Mouse (Mus musculus) erythroid progenitor cell, adult 5-6 weeks (primary cell): ENCODE measurements around the gene Tspan33. TPM values are rescaled to one million over a fixed set of nuclear protein-coding genes. Genes with fewer than 3 reads are reported as not detected.
"Not testable (repeated sequence)": the region's sequence is repeated elsewhere in the genome, so short reads cannot be mapped to it uniquely, and the experiment has no call there.

Experiments
- ATAC-seq: replicated peaks from 2 replicates; pipeline ENCODE4 v1.8.0; 2016; ENCODE audit warnings: moderate number of reproducible peaks, mild to moderate bottlenecking, moderate TSS enrichment, inconsistent platforms; ENCODE audit not compliant: poor library complexity, low FRiP score, severe bottlenecking
- total RNA-seq, 2 experiments: library from RNA; stranded (forward) in 1 of 2; stranded (reverse) in 1 of 2; fragments of 150-400 nt in 1 of 2; fragments of 186-747, 209-891 nt in 1 of 2; gene quantifications; 2 replicates each; pipeline versions ENCODE4 v1.2.3 to v1.2.4; 2015 to 2017; ENCODE audit warnings: low replicate concordance in 2 of 2

Gene Tspan33
- total RNA-seq, 2 experiments from 2014 or later, result 519 to 729 TPM

GRCm38 (mm10) chr6:29735689-29736451 is 41.8 kb downstream of the Tspan33 start:
- ATAC-seq, result peak; percentile 53; the same call in 1 of the 2 replicates

DNA sequence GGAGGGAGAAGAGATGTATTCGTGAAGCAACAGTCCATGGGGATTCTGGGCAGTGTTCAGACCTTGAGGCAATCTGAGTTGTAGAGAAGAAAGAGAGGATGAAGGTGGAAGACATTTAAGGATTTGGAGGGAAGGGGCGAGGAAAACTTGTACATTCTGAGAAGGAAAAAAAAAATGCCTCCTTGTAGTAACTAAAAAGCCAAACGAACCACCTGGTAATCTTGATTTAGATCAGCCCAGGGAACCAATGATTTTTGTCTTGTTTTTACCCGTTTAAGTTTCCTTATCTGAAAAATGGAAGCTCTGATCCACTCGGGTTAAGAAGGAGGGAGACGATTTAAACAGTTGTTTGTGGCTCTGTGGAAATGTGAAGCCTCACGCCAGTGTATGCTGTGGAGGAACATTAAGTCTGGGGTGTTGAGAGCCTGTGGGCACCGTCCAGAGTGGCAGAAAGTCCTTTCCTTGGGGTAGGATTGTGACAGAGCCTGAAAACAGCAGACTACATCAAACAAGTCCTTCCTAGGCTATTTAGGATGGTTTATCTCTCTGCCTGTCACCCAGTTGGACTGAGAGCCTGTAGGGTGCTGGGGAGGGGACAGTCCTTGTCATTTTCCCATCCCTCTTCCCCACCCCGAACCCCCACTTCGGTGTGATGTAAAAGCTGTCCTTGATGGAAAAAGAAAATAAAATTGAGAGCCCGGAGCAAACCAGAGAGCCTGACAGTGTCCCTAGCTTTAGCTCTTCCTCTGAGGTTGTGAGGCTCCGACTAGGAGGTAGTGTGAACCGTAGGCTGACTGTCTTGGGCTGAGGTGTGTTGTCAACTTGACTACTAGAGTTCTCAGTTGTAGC is 42.8 kb downstream of the Tspan33 start:
- ATAC-seq, result no peak

GRCm38 (mm10) chr6:29751466-29752152 is 57.6 kb downstream of the Tspan33 start:
- ATAC-seq, result no peak

GRCm38 (mm10) chr6:29753336-29753735 is 59.3 kb downstream of the Tspan33 start:
- ATAC-seq, result no peak

- no peak for ATAC-seq
Measured at GRCm38 (mm10) chr6:29756001-29756400, 62.0 kb downstream of the Tspan33 start.

DNA sequence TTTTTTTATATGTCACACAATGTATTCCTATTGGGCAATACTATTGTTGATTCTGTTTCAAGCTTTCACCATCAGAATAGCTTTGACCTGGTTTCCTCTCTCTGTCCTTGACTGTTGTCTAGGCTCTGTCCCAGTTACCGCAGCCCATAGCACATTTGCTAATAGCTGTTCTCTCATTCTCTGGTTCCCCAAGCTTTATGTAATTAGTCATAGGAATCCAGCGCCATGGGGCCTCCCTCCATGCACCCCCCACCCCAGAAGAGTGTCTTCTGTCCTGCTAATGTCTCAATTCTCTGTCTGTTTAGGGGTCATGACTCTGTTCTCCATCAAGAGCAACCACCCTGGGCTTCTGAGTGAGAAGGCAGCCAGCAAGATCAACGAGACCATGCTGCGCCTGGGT is 62.5 kb downstream of the Tspan33 start:
- no peak for ATAC-seq

DNA sequence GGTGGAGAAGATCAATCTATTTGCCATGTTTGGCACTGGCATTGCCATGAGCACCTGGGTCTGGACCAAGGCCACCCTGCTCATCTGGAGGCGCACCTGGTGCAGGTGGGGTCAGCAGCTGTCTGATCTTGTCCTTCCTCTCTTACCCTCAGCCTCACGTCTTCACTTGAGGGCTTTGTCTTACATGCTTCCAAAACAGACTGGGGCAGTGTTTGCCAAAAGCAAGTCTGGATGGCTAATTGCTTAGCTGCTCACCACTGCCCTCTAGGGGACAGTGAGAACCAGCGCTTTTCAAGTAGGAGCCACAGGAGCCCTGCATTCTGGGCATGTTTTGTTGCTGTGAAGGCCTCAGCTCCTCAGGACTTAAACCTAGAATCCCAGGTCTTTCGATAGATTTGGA is 64.4 kb downstream of the Tspan33 start:
- peak; percentile 84 for ATAC-seq

DNA sequence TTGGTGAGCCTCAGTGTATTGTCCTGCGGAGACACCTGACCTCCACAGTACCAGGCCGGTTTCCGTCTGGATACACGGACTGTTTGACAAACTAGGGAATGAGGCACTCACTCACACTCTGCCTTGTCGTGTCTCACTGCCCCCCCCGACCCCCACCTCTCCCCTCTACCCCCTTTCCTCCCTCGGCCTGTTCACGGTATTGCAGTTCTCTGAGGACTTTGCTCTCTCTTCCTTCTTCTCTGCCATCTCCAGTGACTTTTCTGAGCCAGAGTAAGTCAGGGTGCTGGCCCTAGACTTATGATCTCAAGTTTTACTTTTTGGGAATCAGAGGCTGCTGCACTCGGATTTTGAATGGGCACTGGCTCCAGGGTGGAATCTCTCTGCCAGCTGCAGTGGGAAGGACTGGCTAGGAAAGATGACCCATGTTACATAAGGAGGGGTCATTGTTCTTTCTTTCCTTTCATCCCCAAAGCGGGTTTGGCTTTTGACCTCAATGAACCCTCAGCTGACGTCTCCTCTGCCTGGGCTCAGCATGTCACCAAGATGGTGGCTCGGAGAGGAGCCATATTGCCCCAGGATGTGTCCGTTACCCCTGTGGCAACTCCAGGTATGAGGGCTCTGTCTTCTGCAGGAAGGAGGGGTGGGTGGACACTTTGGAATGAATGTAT is 65.1 kb downstream of the Tspan33 start:
- no peak for ATAC-seq

DNA sequence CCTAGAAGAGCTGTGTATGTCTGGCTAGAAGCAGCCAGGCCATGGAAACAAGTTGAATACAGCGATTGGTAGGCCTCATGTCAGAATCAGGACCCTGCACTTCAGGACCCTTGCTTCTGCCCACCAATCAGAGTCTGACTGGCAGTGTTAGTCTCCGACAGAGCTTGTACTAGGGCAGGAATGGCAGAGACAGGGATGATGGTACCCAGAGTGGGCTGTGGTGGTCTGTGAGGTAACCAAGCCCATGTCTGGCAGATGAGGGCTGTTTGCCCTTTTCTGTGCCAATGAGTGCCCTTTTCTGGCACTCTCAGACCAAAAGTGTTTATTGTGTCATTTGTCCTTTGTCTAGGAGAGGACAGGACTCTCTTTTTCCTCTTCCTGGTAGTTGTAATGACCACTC is 66.4 kb downstream of the Tspan33 start:
- ATAC-seq, result not testable (repeated sequence)

DNA sequence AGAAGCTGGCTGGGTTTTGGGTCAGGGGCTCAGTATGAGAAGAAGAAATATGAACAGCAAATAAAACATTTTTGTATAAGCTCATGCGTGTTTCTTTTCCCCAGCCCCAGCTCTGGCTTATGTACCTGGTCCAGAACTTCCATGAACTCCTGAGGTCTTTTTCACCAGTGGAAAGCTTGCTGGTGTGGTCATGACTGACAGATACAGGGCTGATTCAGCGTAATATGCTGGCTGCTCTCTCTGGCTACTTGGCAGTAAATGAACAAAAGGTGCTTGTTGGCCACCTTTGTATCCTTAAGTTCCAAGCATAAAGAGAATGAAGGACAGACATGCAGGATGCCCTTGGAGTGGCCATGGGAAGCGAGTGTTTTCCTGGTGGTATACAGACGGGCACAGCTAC is 67.3 kb downstream of the Tspan33 start:
- ATAC-seq, result no peak

DNA sequence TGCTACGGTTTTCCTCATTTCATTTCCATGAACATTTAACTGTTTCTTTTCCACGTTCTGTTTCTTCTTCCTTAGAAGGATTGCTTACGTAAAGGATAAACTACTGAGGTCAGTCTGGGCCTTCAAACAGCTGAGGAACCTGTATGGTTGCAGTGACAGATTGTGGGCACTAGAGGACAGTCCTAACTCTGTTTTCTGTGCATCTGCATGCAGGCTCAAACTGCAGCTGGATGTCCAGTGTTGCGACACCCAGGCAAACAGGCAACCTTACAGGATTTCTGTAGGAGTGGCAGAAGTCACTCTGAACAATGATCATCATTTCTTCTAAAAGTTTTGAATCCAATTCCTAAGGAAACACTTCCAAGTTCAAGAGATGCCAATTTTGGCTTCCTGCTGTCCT is 68.5 kb downstream of the Tspan33 start:
- no peak for ATAC-seq

DNA sequence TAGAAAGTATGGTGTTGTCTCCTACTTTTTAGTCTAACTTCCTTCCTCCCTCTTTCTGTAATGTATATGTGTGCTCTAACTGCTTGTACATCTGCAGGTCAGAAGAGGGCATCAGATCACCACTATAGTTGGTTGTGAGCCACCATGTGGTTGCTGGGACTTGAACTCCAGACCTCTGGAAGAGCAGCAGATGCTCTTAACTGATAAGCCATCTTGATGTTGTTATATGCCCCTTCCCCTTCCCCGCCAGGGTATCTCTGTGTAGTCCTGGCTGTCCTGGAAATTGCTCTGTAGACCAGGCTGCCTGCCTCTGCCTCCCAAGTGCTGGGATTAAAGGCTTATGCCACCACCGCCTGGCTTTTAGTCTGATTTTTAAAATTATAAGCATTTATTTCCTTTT is 72.9 kb downstream of the Tspan33 start:
- no peak for ATAC-seq

Other genes starting within 250 kb of the Tspan33 start
- 66.7 and 71.7 TPM in 2 replicates for gene Atp6v1f, start 226.5 kb upstream of the Tspan33 start, total RNA-seq (2015; ENCODE audit: low replicate concordance)
- 24.1 and 45.5 TPM in 2 replicates for gene Atp6v1f, start 226.5 kb upstream of the Tspan33 start, total RNA-seq (2017; ENCODE audit: low replicate concordance)
- not detected in 2 replicates for gene Atp6v1fnb, start 222.8 kb upstream of the Tspan33 start, total RNA-seq (2015; ENCODE audit: low replicate concordance)
- 0.64 TPM in 1 of 2 replicates, not detected in the other for gene Atp6v1fnb, start 222.8 kb upstream of the Tspan33 start, total RNA-seq (2017; ENCODE audit: low replicate concordance)
- not detected in 2 replicates for gene Kcp, start 186.3 kb upstream of the Tspan33 start, total RNA-seq (2015; ENCODE audit: low replicate concordance)
- not detected in 2 replicates for gene Kcp, start 186.3 kb upstream of the Tspan33 start, total RNA-seq (2017; ENCODE audit: low replicate concordance)
- gene Irf5, start 167.6 kb upstream of the Tspan33 start, total RNA-seq (2015; ENCODE audit: low replicate concordance), result 2.5 and 9.7 TPM in 2 replicates
- gene Irf5, start 167.6 kb upstream of the Tspan33 start, total RNA-seq (2017; ENCODE audit: low replicate concordance), result 6.7 and 13.5 TPM in 2 replicates
- 47.6 and 105 TPM in 2 replicates for gene Tnpo3, start 84.3 kb upstream of the Tspan33 start, total RNA-seq (2015; ENCODE audit: low replicate concordance)
- 50.4 and 57.9 TPM in 2 replicates for gene Tnpo3, start 84.3 kb upstream of the Tspan33 start, total RNA-seq (2017; ENCODE audit: low replicate concordance)
- 1.1 and 2.5 TPM in 2 replicates for gene Smo, start 41.3 kb downstream of the Tspan33 start, total RNA-seq (2015; ENCODE audit: low replicate concordance)
- gene Smo, start 41.3 kb downstream of the Tspan33 start, total RNA-seq (2017; ENCODE audit: low replicate concordance), result 0.08 and 0.77 TPM in 2 replicates
- 48.6 and 49.7 TPM in 2 replicates for gene Ahcyl2, start 73.8 kb downstream of the Tspan33 start, total RNA-seq (2015; ENCODE audit: low replicate concordance)
- 35.2 and 55.4 TPM in 2 replicates for gene Ahcyl2, start 73.8 kb downstream of the Tspan33 start, total RNA-seq (2017; ENCODE audit: low replicate concordance)
- 4.6 and 5.4 TPM in 2 replicates for gene Strip2, start 222.8 kb downstream of the Tspan33 start, total RNA-seq (2015; ENCODE audit: low replicate concordance)
- gene Strip2, start 222.8 kb downstream of the Tspan33 start, total RNA-seq (2017; ENCODE audit: low replicate concordance), result 7.1 and 10.4 TPM in 2 replicates